In the genomic region with DNA sequence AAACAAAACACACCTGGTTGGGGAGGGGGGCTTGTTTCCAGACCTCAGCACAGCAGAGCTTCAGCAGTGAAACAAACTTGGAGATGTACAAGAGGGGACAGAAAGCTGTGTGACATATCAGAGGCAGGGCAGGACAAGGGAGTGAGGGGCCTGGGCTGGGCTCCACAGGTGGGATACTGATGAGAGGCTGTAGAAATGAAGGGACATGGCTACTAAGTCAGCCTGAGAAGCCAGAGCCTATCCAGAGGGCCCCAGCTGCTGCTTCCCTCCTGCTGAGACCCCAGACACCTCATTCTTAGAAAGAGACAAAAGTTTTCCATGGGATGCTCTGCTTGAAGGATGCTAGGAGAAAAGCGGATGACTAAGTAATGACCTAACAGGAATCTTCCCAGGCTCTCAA, we compare ENCODE assay signal across 14 mouse cellular contexts. TPM values are rescaled to one million over a fixed set of nuclear protein-coding genes. Genes with fewer than 3 reads are reported as not detected.
A peak's percentile ranks its signal among the peaks of the same experiment; 100 is the strongest.
DNase-seq lines count a peak whose midpoint lies in the region; ATAC-seq and TF ChIP-seq lines count a peak whose summit lies in the region.
"Had no signal": no experiment of that assay in that cellular context is flagged by ENCODE, and none has a peak within 500 bp of the region (broad histone marks: within the 10 kb centered on the region; RNA-seq: fewer than 3 reads in every experiment).

No protein-coding gene starts in this region.

- H3K4me2 ChIP-seq in forebrain, embryonic 13.5 days, result no peak overlapping the region; the same call in 1 of the 2 replicates
- no peak overlapping the region for H3K4me2 ChIP-seq in forebrain, embryonic 12.5 days
- 0 out of 2 replicates have a peak overlapping the region, but pooled peaks have one; percentile 84 for H3K4me2 ChIP-seq in intestine, embryonic 15.5 days (replicated peaks)
- no peak overlapping the region for H3K4me2 ChIP-seq in intestine, embryonic 16.5 days (ENCODE audit: low read depth, low read length)
- 0 out of 2 replicates have a peak overlapping the region, but pooled peaks have one; percentile 71 for H3K4me2 ChIP-seq in neural tube, embryonic 13.5 days

- ATAC-seq in forebrain, embryonic 13.5 days, result no peak
- ATAC-seq in forebrain, embryonic 12.5 days (ENCODE audit: low FRiP score), result no peak
- ATAC-seq in intestine, embryonic 15.5 days, result no peak
- ATAC-seq in intestine, embryonic 16.5 days, result no peak
- ATAC-seq in neural tube, embryonic 13.5 days (ENCODE audit: low read depth), result no peak

- H3K36me3 ChIP-seq in forebrain, embryonic 13.5 days (ENCODE audit: poor library complexity, severe bottlenecking), result peaks cover 41% of the 10 kb centered on the region
- H3K36me3 ChIP-seq in forebrain, embryonic 12.5 days (replicated peaks), result peaks cover 35% of the 10 kb centered on the region
- peaks cover 20% of the 10 kb centered on the region for H3K36me3 ChIP-seq in intestine, embryonic 15.5 days
- peaks cover 13% of the 10 kb centered on the region; the same call in 1 of the 2 replicates for H3K36me3 ChIP-seq in intestine, embryonic 16.5 days (ENCODE audit: control insufficient read depth, insufficient read depth, low read length)
- H3K36me3 ChIP-seq in neural tube, embryonic 13.5 days, result peaks cover 50% of the 10 kb centered on the region
- peaks cover 44% of the 10 kb centered on the region for H3K36me3 ChIP-seq in small intestine, adult 2 months (ENCODE audit: control insufficient read depth, insufficient read depth, low read length)

- no peak overlapping the region for H3K27ac ChIP-seq in forebrain, embryonic 13.5 days
- H3K27ac ChIP-seq in forebrain, embryonic 12.5 days, result no peak overlapping the region
- no peak overlapping the region for H3K27ac ChIP-seq in intestine, embryonic 15.5 days
- no peak overlapping the region for H3K27ac ChIP-seq in intestine, embryonic 16.5 days (ENCODE audit: low read length)
- no peak overlapping the region for H3K27ac ChIP-seq in neural tube, embryonic 13.5 days (replicated peaks)
- peak overlapping the region; percentile 92 for H3K27ac ChIP-seq in small intestine, adult 2 months (ENCODE audit: insufficient read depth, low read depth, low read length)
- H3K27ac ChIP-seq: kidney, postnatal 0 days had no signal

- H3K27me3 ChIP-seq in forebrain, embryonic 13.5 days, result 0 out of 2 replicates have a peak, but pooled peaks cover 3% of the 10 kb centered on the region
- H3K27me3 ChIP-seq in forebrain, embryonic 12.5 days, result 0 out of 2 replicates have a peak, but pooled peaks cover 4% of the 10 kb centered on the region
- H3K27me3 ChIP-seq in intestine, embryonic 15.5 days (replicated peaks), result no peaks in the 10 kb centered on the region
- H3K27me3 ChIP-seq in intestine, embryonic 16.5 days (replicated peaks; ENCODE audit: control insufficient read depth, insufficient read depth, low read length), result no peaks in the 10 kb centered on the region
- no peaks in the 10 kb centered on the region for H3K27me3 ChIP-seq in neural tube, embryonic 13.5 days
- no peaks in the 10 kb centered on the region for H3K27me3 ChIP-seq in small intestine, adult 2 months (ENCODE audit: control insufficient read depth, insufficient read depth, low read length)

- DNase-seq in neural tube, embryonic 10.5 days (ENCODE audit: extremely low spot score, low spot score), result no peak
- no peak for DNase-seq in ovary, postnatal 10 days (ENCODE audit: low spot score)
- DNase-seq: cerebellum, adult 18-20 months; kidney, adult 18-20 months; lung, adult 2 months; thymus, postnatal 14 days had no signal

- 0 out of 2 replicates have a peak overlapping the region, but pooled peaks have one; percentile 5 for H3K9ac ChIP-seq in forebrain, embryonic 13.5 days
- H3K9ac ChIP-seq in forebrain, embryonic 12.5 days, result no peak overlapping the region
- no peak overlapping the region for H3K9ac ChIP-seq in intestine, embryonic 15.5 days
- no peak overlapping the region for H3K9ac ChIP-seq in intestine, embryonic 16.5 days (ENCODE audit: low read depth, low read length)
- 0 out of 2 replicates have a peak overlapping the region, but pooled peaks have one; percentile 12 for H3K9ac ChIP-seq in neural tube, embryonic 13.5 days

- H3K9me3 ChIP-seq in forebrain, embryonic 13.5 days (replicated peaks), result no peaks in the 10 kb centered on the region
- H3K9me3 ChIP-seq in forebrain, embryonic 12.5 days, result no peaks in the 10 kb centered on the region
- no peaks in the 10 kb centered on the region for H3K9me3 ChIP-seq in intestine, embryonic 15.5 days
- H3K9me3 ChIP-seq in intestine, embryonic 16.5 days (ENCODE audit: control insufficient read depth, low read length), result no peaks in the 10 kb centered on the region
- H3K9me3 ChIP-seq in neural tube, embryonic 13.5 days, result no peaks in the 10 kb centered on the region

- peaks cover 18% of the 10 kb centered on the region for H3K4me1 ChIP-seq in forebrain, embryonic 13.5 days
- peaks cover 23% of the 10 kb centered on the region for H3K4me1 ChIP-seq in forebrain, embryonic 12.5 days
- peaks cover 11% of the 10 kb centered on the region for H3K4me1 ChIP-seq in intestine, embryonic 15.5 days (replicated peaks)
- peaks cover 15% of the 10 kb centered on the region for H3K4me1 ChIP-seq in intestine, embryonic 16.5 days (ENCODE audit: control insufficient read depth, insufficient read depth, low read length)
- H3K4me1 ChIP-seq in neural tube, embryonic 13.5 days (replicated peaks), result peaks cover 25% of the 10 kb centered on the region
- peaks cover 23% of the 10 kb centered on the region for H3K4me1 ChIP-seq in small intestine, adult 2 months (ENCODE audit: control insufficient read depth, insufficient read depth, insufficient read length, low read length)

- no peak overlapping the region for H3K4me3 ChIP-seq in forebrain, embryonic 13.5 days
- no peak overlapping the region for H3K4me3 ChIP-seq in forebrain, embryonic 12.5 days (replicated peaks)
- H3K4me3 ChIP-seq in intestine, embryonic 15.5 days (replicated peaks), result no peak overlapping the region
- no peak overlapping the region for H3K4me3 ChIP-seq in intestine, embryonic 16.5 days (ENCODE audit: low read length)
- no peak overlapping the region for H3K4me3 ChIP-seq in neural tube, embryonic 13.5 days
- peak overlapping the region; percentile 57 for H3K4me3 ChIP-seq in small intestine, adult 2 months (ENCODE audit: low read depth, low read length)
- H3K4me3 ChIP-seq: erythroblast, embryonic 14.5 days had no signal

- 82% methylated on average over 1 of the region's 1 CpGs for WGBS in forebrain, embryonic 13.5 days
- 83% methylated on average over 1 of the region's 1 CpGs for WGBS in forebrain, embryonic 12.5 days
- WGBS in intestine, embryonic 15.5 days, result 89% methylated on average over 1 of the region's 1 CpGs
- WGBS in intestine, embryonic 16.5 days, result 83% methylated on average over 1 of the region's 1 CpGs
- 76% methylated on average over 1 of the region's 1 CpGs for WGBS in neural tube, embryonic 13.5 days
- 90% methylated on average over 1 of the region's 1 CpGs for WGBS in small intestine, adult 2 months

- TF ChIP-seq CTCF in small intestine, adult 2 months (IDR thresholded peaks at IDR 0.05; ENCODE audit: extremely low read depth, insufficient read length, insufficient replicate concordance, low read depth, low read length), result no peak

- no peak for TF ChIP-seq POLR2A in small intestine, adult 2 months (IDR thresholded peaks at IDR 0.05; ENCODE audit: low read depth, low read length)

RNA-seq across cellular contexts. Expression of gene Idua, which starts 1.5 kb away (rescaled TPM):
- 7.7 and 7.9 TPM in 2 replicates for polyA plus RNA-seq in forebrain, embryonic 13.5 days (2015; fragmentation: Nextera tagmentation; extraction: Ambion mirVana)
- 9.5 and 9.6 TPM in 2 replicates for polyA plus RNA-seq in forebrain, embryonic 12.5 days (2016; fragmentation: Nextera tagmentation; extraction: Ambion mirVana)
- 12.0 and 12.8 TPM in 2 replicates for polyA plus RNA-seq in intestine, embryonic 15.5 days (2015; fragmentation: Nextera tagmentation; extraction: Ambion mirVana)
- 11.3 and 11.9 TPM in 2 replicates for polyA plus RNA-seq in intestine, embryonic 16.5 days (2015; fragmentation: Nextera tagmentation; extraction: Ambion mirVana)
- polyA plus RNA-seq in neural tube, embryonic 13.5 days (2015; fragmentation: Nextera tagmentation; extraction: Ambion mirVana), result 8.3 and 9.2 TPM in 2 replicates
- polyA plus RNA-seq in small intestine, adult 2 months (2012; rRNA removed), result 15.0 and 20.1 TPM in 2 replicates

RNA-seq across cellular contexts. Expression of gene Dgkq, which starts 10.9 kb away (rescaled TPM):
- polyA plus RNA-seq in forebrain, embryonic 13.5 days (2015; fragmentation: Nextera tagmentation; extraction: Ambion mirVana), result 13.7 and 19.0 TPM in 2 replicates
- 19.7 and 20.7 TPM in 2 replicates for polyA plus RNA-seq in forebrain, embryonic 12.5 days (2016; fragmentation: Nextera tagmentation; extraction: Ambion mirVana)
- polyA plus RNA-seq in intestine, embryonic 15.5 days (2015; fragmentation: Nextera tagmentation; extraction: Ambion mirVana), result 11.1 and 11.2 TPM in 2 replicates
- polyA plus RNA-seq in intestine, embryonic 16.5 days (2015; fragmentation: Nextera tagmentation; extraction: Ambion mirVana), result 11.3 and 14.0 TPM in 2 replicates
- 19.5 and 20.6 TPM in 2 replicates for polyA plus RNA-seq in neural tube, embryonic 13.5 days (2015; fragmentation: Nextera tagmentation; extraction: Ambion mirVana)
- 39.8 and 77.0 TPM in 2 replicates for polyA plus RNA-seq in small intestine, adult 2 months (2012; rRNA removed)

RNA-seq across cellular contexts. Expression of gene Slc26a1, which starts 16.8 kb away (rescaled TPM):
- 1.5 and 1.6 TPM in 2 replicates for polyA plus RNA-seq in forebrain, embryonic 13.5 days (2015; fragmentation: Nextera tagmentation; extraction: Ambion mirVana)
- polyA plus RNA-seq in forebrain, embryonic 12.5 days (2016; fragmentation: Nextera tagmentation; extraction: Ambion mirVana), result 1.2 TPM in 2 replicates
- 3.6 and 4.9 TPM in 2 replicates for polyA plus RNA-seq in intestine, embryonic 15.5 days (2015; fragmentation: Nextera tagmentation; extraction: Ambion mirVana)
- 8.0 and 9.7 TPM in 2 replicates for polyA plus RNA-seq in intestine, embryonic 16.5 days (2015; fragmentation: Nextera tagmentation; extraction: Ambion mirVana)
- polyA plus RNA-seq in neural tube, embryonic 13.5 days (2015; fragmentation: Nextera tagmentation; extraction: Ambion mirVana), result 1.7 and 2.2 TPM in 2 replicates
- polyA plus RNA-seq in small intestine, adult 2 months (2012; rRNA removed), result not detected in 2 replicates

RNA-seq across cellular contexts. Expression of gene Tmem175, which starts 29.0 kb away (rescaled TPM):
- 19.9 and 20.0 TPM in 2 replicates for polyA plus RNA-seq in forebrain, embryonic 13.5 days (2015; fragmentation: Nextera tagmentation; extraction: Ambion mirVana)
- polyA plus RNA-seq in forebrain, embryonic 12.5 days (2016; fragmentation: Nextera tagmentation; extraction: Ambion mirVana), result 19.6 and 20.0 TPM in 2 replicates
- 23.4 and 27.1 TPM in 2 replicates for polyA plus RNA-seq in intestine, embryonic 15.5 days (2015; fragmentation: Nextera tagmentation; extraction: Ambion mirVana)
- 31.7 and 31.9 TPM in 2 replicates for polyA plus RNA-seq in intestine, embryonic 16.5 days (2015; fragmentation: Nextera tagmentation; extraction: Ambion mirVana)
- 20.4 and 21.0 TPM in 2 replicates for polyA plus RNA-seq in neural tube, embryonic 13.5 days (2015; fragmentation: Nextera tagmentation; extraction: Ambion mirVana)
- polyA plus RNA-seq in small intestine, adult 2 months (2012; rRNA removed), result 18.3 and 31.1 TPM in 2 replicates

RNA-seq across cellular contexts. Expression of gene Gak, which starts 29.1 kb away (rescaled TPM):
- polyA plus RNA-seq in forebrain, embryonic 13.5 days (2015; fragmentation: Nextera tagmentation; extraction: Ambion mirVana), result 45.3 and 50.5 TPM in 2 replicates
- polyA plus RNA-seq in forebrain, embryonic 12.5 days (2016; fragmentation: Nextera tagmentation; extraction: Ambion mirVana), result 57.7 and 61.0 TPM in 2 replicates
- polyA plus RNA-seq in intestine, embryonic 15.5 days (2015; fragmentation: Nextera tagmentation; extraction: Ambion mirVana), result 63.4 and 70.1 TPM in 2 replicates
- polyA plus RNA-seq in intestine, embryonic 16.5 days (2015; fragmentation: Nextera tagmentation; extraction: Ambion mirVana), result 75.7 and 85.1 TPM in 2 replicates
- polyA plus RNA-seq in neural tube, embryonic 13.5 days (2015; fragmentation: Nextera tagmentation; extraction: Ambion mirVana), result 51.0 and 53.8 TPM in 2 replicates
- polyA plus RNA-seq in small intestine, adult 2 months (2012; rRNA removed), result 75.5 and 152 TPM in 2 replicates

Comparison
In these comparisons a context has a peak if more than half of its experiments do, and no peak if none do; other contexts are left out.
1. H3K4me2 ChIP-seq: peak in intestine, embryonic 15.5 days (single experiment) and neural tube, embryonic 13.5 days (single experiment); none in forebrain, embryonic 13.5 days (single experiment), forebrain, embryonic 12.5 days (single experiment) and intestine, embryonic 16.5 days (single experiment).
2. H3K9ac ChIP-seq: peak in forebrain, embryonic 13.5 days (single experiment) and neural tube, embryonic 13.5 days (single experiment); none in forebrain, embryonic 12.5 days (single experiment), intestine, embryonic 15.5 days (single experiment) and intestine, embryonic 16.5 days (single experiment).